Mouse (Mus musculus) limb, embryonic 11.5 days (tissue): ENCODE measurements around the gene Osbp2. TPM values are rescaled to one million over a fixed set of nuclear protein-coding genes. Genes with fewer than 3 reads are reported as not detected.
A peak's percentile ranks its signal among the peaks of the same experiment; 100 is the strongest.

ENCODE experiments used
- ATAC-seq: fragments of 200-750 bp; cut with Nextera tagmentation; 2 replicates; pipeline ENCODE4 v1.8.0; 2017; ENCODE audit warnings: low read depth; ENCODE audit not compliant: insufficient number of reproducible peaks, low FRiP score, low TSS enrichment
- DNase-seq: peaks from one replicate; pipeline ENCODE4 v3.0.0-alpha.2; 2015; ENCODE audit warnings: low spot score
- H3K27ac ChIP-seq: fragments of 300-500 bp; sonication (generic); replicated peaks from 2 replicates; pipeline ENCODE4 v1.5.1; 2014; ENCODE audit warnings: low read depth, mild to moderate bottlenecking, low read length
- H3K27me3 ChIP-seq: fragments of 300-500 bp; sonication (generic); 2 replicates; pipeline ENCODE4 v1.6.1; 2014; ENCODE audit warnings: mild to moderate bottlenecking, low read length, mixed read lengths; ENCODE audit not compliant: control insufficient read depth, insufficient read depth
- H3K36me3 ChIP-seq: fragments of 300-500 bp; sonication (generic); 2 replicates; pipeline ENCODE4 v1.6.1; 2014; ENCODE audit warnings: mild to moderate bottlenecking, low read length, moderate library complexity, mixed read lengths; ENCODE audit not compliant: control insufficient read depth, insufficient read depth
- H3K4me1 ChIP-seq: fragments of 300-500 bp; sonication (generic); 2 replicates; pipeline ENCODE4 v1.6.1; 2014; ENCODE audit warnings: low read length, mixed read lengths; ENCODE audit not compliant: control insufficient read depth, insufficient read depth
- H3K4me2 ChIP-seq: fragments of 300-500 bp; sonication (generic); 2 replicates; pipeline ENCODE4 v1.6.1; 2014; ENCODE audit warnings: low read depth, mild to moderate bottlenecking, moderate library complexity; ENCODE audit not compliant: severe bottlenecking
- H3K4me3 ChIP-seq: fragments of 300-500 bp; sonication (generic); 2 replicates; pipeline ENCODE4 v1.5.1; 2014; ENCODE audit warnings: low read depth, low read length
- H3K9ac ChIP-seq: fragments of 300-500 bp; sonication (generic); 2 replicates; pipeline ENCODE4 v1.6.1; 2014; ENCODE audit warnings: mild to moderate bottlenecking, low read length
- H3K9me3 ChIP-seq: fragments of 300-500 bp; sonication (generic); 2 replicates; pipeline ENCODE4 v1.6.1; 2016; ENCODE audit warnings: low read length; ENCODE audit not compliant: control insufficient read depth
- WGBS: fragments of 180-500 bp; shearing (Covaris S2); extraction: QIAGEN DNeasy Blood & Tissue Kit; methylation state at CpG from one replicate; pipeline ENCODE4 v1.1.7; 2014; 5-methylcytosine and 5-hydroxymethylcytosine counted together
- polyA plus RNA-seq: library from polyadenylated mRNA; unstranded; fragments of >200 nt; fragmentation: Nextera tagmentation; extraction: Ambion mirVana; gene quantifications from 2 replicates; pipeline ENCODE4 v1.2.1, GENCODE M21; 2014

Osbp2 gene
- polyA plus RNA-seq, 1 experiment from 2014 or later: 0.69 TPM

DNA sequence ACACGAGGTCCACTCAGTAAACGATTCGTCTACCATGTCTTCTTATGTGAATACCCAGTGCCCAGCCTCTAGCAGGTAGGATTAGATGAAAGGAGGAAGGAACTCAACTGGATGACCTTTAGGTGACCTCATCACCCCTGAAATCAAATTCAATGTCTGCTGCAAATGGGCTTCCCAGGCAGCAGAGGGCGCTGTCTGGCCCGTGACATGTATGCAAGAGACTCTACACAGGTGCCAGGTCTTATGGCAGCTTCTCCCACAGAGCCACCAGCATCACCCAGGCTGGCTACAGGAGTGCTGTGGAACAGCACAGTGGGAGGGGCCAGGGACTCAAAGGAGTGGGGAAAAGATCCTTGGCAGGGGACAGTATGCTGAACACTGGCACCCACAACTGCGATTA is 92.4 kb downstream of the Osbp2 start:
- Histone ChIP-seq H3K27me3 (peaks cover 30% of the 10 kb centered on the region), H3K4me2 (no peak overlapping the region), H3K4me1 (peaks cover 4% of the 10 kb centered on the region; the same call in 1 of the 2 replicates), H3K9me3 (no peaks in the 10 kb centered on the region), H3K4me3 (no peak overlapping the region), H3K36me3 (no peaks in the 10 kb centered on the region), H3K27ac (no peak overlapping the region), H3K9ac (no peak overlapping the region)
- no peak for ATAC-seq
- no peak for DNase-seq
- 52% methylated on average over 6 of the region's 6 CpGs for WGBS

DNA sequence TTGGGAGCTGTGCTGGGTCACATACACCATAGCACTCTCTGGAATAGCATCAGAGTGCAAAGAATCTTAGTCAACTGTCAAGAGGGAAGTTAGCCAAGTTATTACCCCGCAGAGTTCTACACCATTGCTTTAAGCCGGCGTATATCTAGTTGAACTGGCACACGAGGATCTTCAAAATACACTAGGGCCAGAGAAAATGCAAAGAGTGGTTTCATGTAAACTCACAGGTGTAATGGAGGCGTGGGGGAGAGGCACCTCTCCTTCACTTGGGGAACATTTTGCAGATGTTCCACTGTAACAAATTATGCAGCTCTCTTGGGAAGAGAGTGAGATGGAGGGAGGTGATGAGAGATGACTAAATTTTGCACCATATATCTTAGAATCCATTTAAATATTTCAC is 95.9 kb downstream of the Osbp2 start:
- Histone ChIP-seq H3K4me2 (no peak overlapping the region), H3K4me3 (no peak overlapping the region), H3K27me3 (peaks cover 2% of the 10 kb centered on the region; the same call in 1 of the 2 replicates), H3K4me1 (no peaks in the 10 kb centered on the region), H3K9me3 (no peaks in the 10 kb centered on the region), H3K36me3 (no peaks in the 10 kb centered on the region), H3K27ac (no peak overlapping the region), H3K9ac (no peak overlapping the region)
- DNase-seq: no peak
- ATAC-seq: no peak
- WGBS: 88% methylated on average over 5 of the region's 5 CpGs

DNA sequence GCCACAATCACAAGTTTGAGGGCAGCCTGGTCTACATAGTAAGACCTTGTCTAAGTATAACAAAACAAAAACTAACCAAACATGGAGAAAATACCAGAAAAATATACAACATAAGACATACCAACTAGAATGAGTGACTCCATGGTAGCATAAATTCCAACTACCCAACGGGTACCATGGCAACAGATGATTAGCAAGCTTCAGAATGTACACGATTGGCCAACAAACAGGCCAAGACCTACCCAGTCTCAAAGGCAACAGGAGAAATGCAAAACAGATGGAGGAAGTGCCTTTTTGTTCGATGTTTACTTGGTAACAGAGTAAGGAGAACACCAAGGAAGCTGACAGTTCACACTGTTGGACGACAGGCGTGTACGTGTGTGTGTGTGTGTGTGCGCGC is 96.7 kb downstream of the Osbp2 start:
- no peak for ATAC-seq
- no peak for DNase-seq
- Histone ChIP-seq H3K9me3 (no peaks in the 10 kb centered on the region; the same call in 1 of the 2 replicates), H3K27me3 (peaks cover 11% of the 10 kb centered on the region), H3K36me3 (no peaks in the 10 kb centered on the region), H3K4me3 (no peak overlapping the region), H3K27ac (no peak overlapping the region), H3K4me1 (no peaks in the 10 kb centered on the region), H3K4me2 (no peak overlapping the region), H3K9ac (no peak overlapping the region)
- WGBS: 82% methylated on average over 8 of the region's 8 CpGs

DNA sequence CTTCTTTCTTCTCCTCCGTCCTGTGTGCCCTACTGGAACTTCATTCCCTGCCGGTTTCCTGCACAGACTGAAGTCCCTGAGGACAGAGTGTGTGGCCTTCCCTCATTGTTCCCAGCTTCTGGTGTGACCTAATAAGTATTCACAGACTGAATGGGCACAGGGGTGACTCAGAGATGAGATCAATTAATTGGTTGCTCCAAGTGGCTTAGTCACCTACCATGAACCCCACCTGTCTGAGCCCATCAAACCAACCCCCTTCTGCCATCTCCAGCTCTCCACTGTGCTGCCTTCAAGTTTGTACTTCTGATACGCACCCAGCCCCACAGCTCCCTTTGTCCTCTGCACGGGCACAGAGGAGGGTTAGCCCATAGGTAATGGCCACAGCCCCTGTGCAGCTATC is 99.4 kb downstream of the Osbp2 start:
- H3K27me3 ChIP-seq: peaks cover 17% of the 10 kb centered on the region
- no peak overlapping the region for H3K27ac ChIP-seq
- ATAC-seq: no peak
- 0 out of 2 replicates have a peak, but pooled peaks cover 2% of the 10 kb centered on the region for H3K4me1 ChIP-seq
- no peak for DNase-seq
- H3K9ac ChIP-seq: no peak overlapping the region
- no peak overlapping the region for H3K4me3 ChIP-seq
- H3K9me3 ChIP-seq: no peaks in the 10 kb centered on the region; the same call in 1 of the 2 replicates
- no peak overlapping the region for H3K4me2 ChIP-seq
- WGBS: 79% methylated on average over 4 of the region's 4 CpGs
- no peaks in the 10 kb centered on the region for H3K36me3 ChIP-seq

DNA sequence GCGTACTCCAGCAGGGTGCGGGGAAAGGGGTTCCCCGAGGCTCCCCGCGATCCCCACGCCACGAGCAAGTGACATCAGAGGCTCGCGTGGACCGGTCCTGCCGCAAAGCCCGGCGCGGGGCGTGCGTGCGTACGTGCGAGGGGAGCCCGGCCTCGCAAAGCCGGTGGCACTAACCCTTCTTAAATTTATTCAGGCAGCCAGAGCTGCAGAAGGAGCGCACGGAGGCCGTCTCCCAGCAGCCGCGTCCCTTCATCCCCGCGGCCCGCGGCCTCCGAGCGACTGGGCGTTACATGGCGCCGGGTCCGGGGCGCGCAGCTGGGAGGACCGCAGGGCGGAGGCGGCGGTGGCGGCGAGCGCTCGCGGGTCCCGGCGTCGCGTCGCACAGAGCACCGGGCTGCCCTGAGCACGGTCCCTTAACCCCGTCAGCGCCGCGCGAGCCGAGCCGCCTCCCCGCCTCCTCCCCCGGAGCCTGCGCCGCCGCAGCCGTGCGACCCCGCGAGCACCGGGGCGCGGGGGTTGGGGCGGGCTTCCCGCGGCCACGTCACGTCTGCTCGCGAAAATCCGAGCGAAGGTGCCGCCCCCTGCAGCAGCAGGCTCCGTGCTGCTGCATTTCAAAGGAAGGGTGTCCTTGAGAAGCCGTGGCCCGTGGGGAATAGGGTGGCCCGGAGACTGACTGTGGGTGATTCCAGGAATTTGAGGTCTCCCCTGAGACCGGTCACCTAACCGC is 101.8 kb downstream of the Osbp2 start:
- peak; percentile 48 for DNase-seq
- H3K4me2 ChIP-seq: peak overlapping the region; percentile 97
- 0 out of 2 replicates have a peak, but pooled peaks cover 2% of the 10 kb centered on the region for H3K4me1 ChIP-seq
- ATAC-seq: peak; percentile 60; the same call in 1 of the 2 replicates
- under 1% methylated on average over 89 of the region's 90 CpGs for WGBS
- H3K9me3 ChIP-seq: no peaks in the 10 kb centered on the region; the same call in 1 of the 2 replicates
- no peaks in the 10 kb centered on the region for H3K36me3 ChIP-seq
- H3K9ac ChIP-seq: peak overlapping the region; percentile 53
- H3K4me3 ChIP-seq: peak overlapping the region; percentile 51
- H3K27me3 ChIP-seq: peaks cover 17% of the 10 kb centered on the region
- no peak overlapping the region for H3K27ac ChIP-seq

DNA sequence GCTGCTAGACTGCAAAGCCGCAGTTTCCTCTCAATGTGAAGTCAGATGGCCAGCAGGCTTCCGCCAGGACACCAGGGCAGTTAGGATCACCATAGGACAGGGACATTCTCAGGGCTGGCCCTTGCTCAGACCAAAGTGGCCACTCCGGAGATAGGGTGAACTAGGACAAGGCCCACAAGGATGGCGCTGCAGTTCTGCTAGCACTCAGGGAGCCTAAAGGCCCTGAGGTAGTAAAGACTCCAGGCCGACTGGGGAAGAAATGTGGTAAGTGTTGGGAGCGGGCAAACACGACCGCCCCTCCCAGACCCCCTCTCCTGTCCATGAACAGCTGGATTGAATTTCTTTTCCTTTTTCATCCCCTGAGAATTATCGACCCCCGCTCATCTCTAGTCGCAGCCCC is 102.4 kb downstream of the Osbp2 start:
- H3K36me3 ChIP-seq: no peaks in the 10 kb centered on the region
- H3K9me3 ChIP-seq: no peaks in the 10 kb centered on the region; the same call in 1 of the 2 replicates
- H3K4me3 ChIP-seq: peak overlapping the region; percentile 51
- 0 out of 2 replicates have a peak, but pooled peaks cover 2% of the 10 kb centered on the region for H3K4me1 ChIP-seq
- 7% methylated on average over 10 of the region's 11 CpGs for WGBS
- peaks cover 17% of the 10 kb centered on the region for H3K27me3 ChIP-seq
- DNase-seq (peak; percentile 41), ATAC-seq (no peak)
- H3K9ac ChIP-seq: no peak overlapping the region
- H3K4me2 ChIP-seq: peak overlapping the region; percentile 97
- no peak overlapping the region for H3K27ac ChIP-seq

DNA sequence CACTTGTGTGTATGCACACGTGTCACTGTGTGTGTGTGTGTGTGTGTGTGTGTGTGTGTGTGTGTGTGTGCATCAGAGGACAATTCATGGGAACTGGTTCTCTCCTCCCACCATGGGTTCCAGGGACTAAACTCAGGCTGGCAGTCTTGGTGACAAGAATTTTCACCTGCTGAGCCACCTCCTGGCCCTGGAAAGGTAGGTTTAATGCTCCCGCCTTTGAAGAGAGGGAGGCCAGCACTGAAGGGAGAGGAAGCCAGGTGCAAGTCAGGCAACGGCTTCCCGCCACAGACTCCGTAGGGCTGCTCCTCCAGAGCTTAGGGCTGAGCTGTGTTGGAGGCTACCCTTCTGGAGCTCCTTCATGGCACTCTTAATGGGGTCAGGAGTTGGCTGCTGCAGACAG is 104.3 kb downstream of the Osbp2 start:
- H3K27ac ChIP-seq: no peak overlapping the region
- H3K9ac ChIP-seq: no peak overlapping the region
- ATAC-seq: no peak
- H3K4me3 ChIP-seq: no peak overlapping the region
- H3K27me3 ChIP-seq: peaks cover 17% of the 10 kb centered on the region
- H3K36me3 ChIP-seq: no peaks in the 10 kb centered on the region
- 80% methylated on average over 5 of the region's 5 CpGs for WGBS
- H3K9me3 ChIP-seq: no peaks in the 10 kb centered on the region; the same call in 1 of the 2 replicates
- H3K4me1 ChIP-seq: 0 out of 2 replicates have a peak, but pooled peaks cover 2% of the 10 kb centered on the region
- no peak overlapping the region for H3K4me2 ChIP-seq
- no peak for DNase-seq

DNA sequence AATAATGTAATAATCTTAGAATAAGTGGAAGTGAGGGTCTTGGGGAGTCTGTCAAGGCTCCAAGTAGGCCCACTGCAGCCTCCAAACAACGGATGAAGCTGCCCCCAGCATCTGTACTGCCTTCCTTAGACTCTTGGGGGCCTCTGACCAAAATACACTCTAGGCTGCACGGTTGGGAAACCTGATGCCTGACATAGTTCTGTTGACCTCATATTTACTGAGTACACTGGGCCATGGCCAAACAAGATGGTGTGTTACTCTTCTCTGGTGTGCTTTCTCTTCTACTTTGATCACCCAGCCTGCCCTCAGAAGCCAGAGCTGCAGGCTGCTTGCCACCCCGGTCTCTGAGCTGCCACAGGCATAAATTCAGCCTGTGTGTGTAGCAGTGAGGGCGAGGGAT is 108.4 kb downstream of the Osbp2 start:
- no peaks in the 10 kb centered on the region for H3K9me3 ChIP-seq
- WGBS: 55% methylated on average over 4 of the region's 4 CpGs

More for the DNA sequence above, 108.4 kb downstream of the Osbp2 start:
- Histone ChIP-seq H3K27me3 (0 out of 2 replicates have a peak, but pooled peaks cover 2% of the 10 kb centered on the region), H3K27ac (no peak overlapping the region), H3K36me3 (no peaks in the 10 kb centered on the region), H3K9ac (no peak overlapping the region), H3K4me3 (no peak overlapping the region), H3K4me1 (no peaks in the 10 kb centered on the region), H3K4me2 (no peak overlapping the region)
- DNase-seq (no peak), ATAC-seq (no peak)
